Mouse (Mus musculus) olfactory bulb, adult 2 months (tissue): Measurements from ENCODE around the gene Uvssa.

Experiments used
- CTCF ChIP-seq: fragments of 200-500 bp; IDR thresholded peaks from 2 replicates; pipeline ENCODE4 v1.5.1; 2012; ENCODE audit warnings: low read depth, mild to moderate bottlenecking, low read length, moderate library complexity; ENCODE audit not compliant: insufficient read depth
- POLR2A ChIP-seq: fragments of 200-500 bp; IDR thresholded peaks from 2 replicates; pipeline ENCODE4 v1.6.1; 2012; ENCODE audit warnings: mild to moderate bottlenecking, low read depth, low read length, moderate library complexity; ENCODE audit not compliant: insufficient read depth

DNA sequence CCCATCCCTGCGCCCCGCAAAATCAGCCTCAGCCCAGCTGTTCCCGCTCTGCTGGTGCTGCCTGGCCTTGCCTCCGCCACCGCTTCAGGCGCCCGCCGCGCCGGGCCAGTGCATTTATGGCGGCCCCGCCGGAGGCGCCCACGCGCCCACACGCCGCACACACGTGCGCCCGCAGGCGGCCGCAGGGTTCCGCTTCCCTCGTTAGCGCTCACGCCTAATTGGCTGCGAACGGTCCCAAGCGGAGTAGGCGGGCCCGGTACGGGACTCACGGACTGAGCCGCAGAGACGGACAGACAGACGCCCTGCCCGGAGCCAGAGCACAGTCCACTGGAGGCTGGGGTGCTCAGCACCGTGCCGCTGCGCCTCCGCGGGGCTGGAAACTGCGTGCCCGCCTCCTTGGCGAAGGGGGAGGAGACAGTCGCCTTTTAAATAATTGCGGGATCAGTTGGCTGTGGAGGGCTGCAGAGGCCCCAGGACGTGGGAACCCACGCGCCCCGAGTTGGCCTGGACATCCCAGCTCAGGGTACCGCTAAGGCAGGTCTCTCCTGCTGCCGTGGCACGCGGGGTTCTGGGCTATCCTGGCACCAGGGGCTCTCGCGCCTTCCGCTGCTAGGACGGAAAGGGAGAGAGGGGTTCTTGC is 55.9 kb downstream of the Uvssa start:
- TF ChIP-seq POLR2A = no peak
- no peak for TF ChIP-seq CTCF
